Mouse (Mus musculus): Measurements from ENCODE around the gene Atp5j. TPM values are rescaled to one million over a fixed set of nuclear protein-coding genes. Genes with fewer than 3 reads are reported as not detected.

The Atp5j gene
- polyA plus RNA-seq (2015; fragmentation: Nextera tagmentation; extraction: Ambion mirVana), result 1,184 and 1,284 TPM in 2 replicates

DNA sequence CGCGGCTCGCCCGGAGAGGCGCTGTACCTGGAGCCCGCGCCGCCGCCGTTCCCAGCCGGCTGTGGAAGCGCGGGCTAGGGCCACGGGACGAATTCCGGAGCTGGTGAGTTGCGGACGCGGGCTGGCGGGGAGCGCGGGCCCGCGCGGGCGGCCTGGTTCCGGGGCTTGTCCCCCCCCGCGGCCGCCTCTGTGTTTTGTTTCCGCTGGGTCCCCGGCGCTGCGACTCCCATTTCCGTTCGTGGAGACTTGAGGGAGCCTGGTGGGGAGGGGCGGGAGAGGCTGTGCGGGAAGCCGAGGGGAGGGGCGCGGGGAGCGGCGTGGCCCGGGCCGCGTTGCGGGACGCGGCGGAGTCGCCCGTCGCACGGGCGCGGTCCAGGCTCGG lies at the start of gene Atp5j:
Gene Atp5j, minus strand, starts transcription at position 185 of the 382 bp plus-strand sequence.
- Histone ChIP-seq H3K4me3 (ENCODE audit: low read depth, low read length) (peak within 1 kb of the TSS; percentile 100), H3K4me1 (replicated peaks; ENCODE audit: control insufficient read depth, insufficient read depth, low read length) (peaks cover 6% of the 10 kb centered on the region; the same call in 1 of the 2 replicates), H3K27me3 (replicated peaks; ENCODE audit: control insufficient read depth, insufficient read depth, low read length) (no peaks in the 10 kb centered on the region), H3K27ac (ENCODE audit: low read depth, low read length) (peak within 1 kb of the TSS; percentile 99), H3K36me3 (ENCODE audit: control insufficient read depth, insufficient read depth) (peaks cover 14% of the 10 kb centered on the region), H3K9me3 (ENCODE audit: control insufficient read depth) (no peaks in the 10 kb centered on the region), H3K4me2 (replicated peaks; ENCODE audit: low read depth) (peak within 1 kb of the TSS; percentile 77), H3K9ac (ENCODE audit: low read depth, low read length) (peak within 1 kb of the TSS; percentile 99)
- peak; percentile 24; the same call in 1 of the 2 replicates for ATAC-seq
- WGBS, result under 1% methylated on average over 56 of the region's 57 CpGs
- no peak; the same call in 1 of the 2 replicates for TF ChIP-seq CTCF (IDR thresholded peaks at IDR 0.05; ENCODE audit: low read depth)

DNA sequence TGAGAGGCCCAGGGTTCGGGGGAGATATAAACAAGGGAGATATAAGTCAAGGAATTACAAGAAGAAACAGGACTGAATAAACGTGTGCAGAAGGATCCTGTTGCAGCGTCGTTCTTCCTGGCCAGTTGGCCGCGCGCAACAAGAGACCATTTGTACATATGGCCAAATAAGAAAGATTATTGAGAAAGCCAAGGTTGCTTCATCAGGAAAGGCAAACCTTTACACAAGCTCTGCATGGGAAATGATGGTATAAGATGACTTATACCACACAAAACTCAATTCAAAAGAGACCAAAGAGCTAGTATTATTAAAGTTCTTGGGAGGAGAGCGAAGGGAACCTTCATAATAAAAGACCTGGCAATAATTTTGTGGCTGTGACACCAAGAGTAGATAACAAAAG lies 49.1 kb upstream of the Atp5j start:
- no peaks in the 10 kb centered on the region for H3K9me3 ChIP-seq (ENCODE audit: control insufficient read depth)
- H3K4me1 ChIP-seq (replicated peaks; ENCODE audit: control insufficient read depth, insufficient read depth, low read length), result no peaks in the 10 kb centered on the region
- H3K27me3 ChIP-seq (replicated peaks; ENCODE audit: control insufficient read depth, insufficient read depth, low read length), result no peaks in the 10 kb centered on the region
- no peak overlapping the region for H3K4me2 ChIP-seq (replicated peaks; ENCODE audit: low read depth)
- TF ChIP-seq CTCF (IDR thresholded peaks at IDR 0.05; ENCODE audit: low read depth), result no peak
- no peak overlapping the region for H3K27ac ChIP-seq (ENCODE audit: low read depth, low read length)
- no peak for ATAC-seq
- no peak overlapping the region for H3K9ac ChIP-seq (ENCODE audit: low read depth, low read length)
- no peak overlapping the region for H3K4me3 ChIP-seq (ENCODE audit: low read depth, low read length)
- no peaks in the 10 kb centered on the region for H3K36me3 ChIP-seq (ENCODE audit: control insufficient read depth, insufficient read depth)
- WGBS, result 80% methylated on average over 8 of the region's 8 CpGs

GRCm38 (mm10) chr16:84881754-84882321 lies 46.4 kb upstream of the Atp5j start:
- no peak for ATAC-seq
- no peaks in the 10 kb centered on the region for H3K4me1 ChIP-seq (replicated peaks; ENCODE audit: control insufficient read depth, insufficient read depth, low read length)
- no peaks in the 10 kb centered on the region for H3K36me3 ChIP-seq (ENCODE audit: control insufficient read depth, insufficient read depth)
- no peak overlapping the region for H3K9ac ChIP-seq (ENCODE audit: low read depth, low read length)
- no peaks in the 10 kb centered on the region for H3K27me3 ChIP-seq (replicated peaks; ENCODE audit: control insufficient read depth, insufficient read depth, low read length)
- H3K4me2 ChIP-seq (replicated peaks; ENCODE audit: low read depth), result no peak overlapping the region
- H3K9me3 ChIP-seq (ENCODE audit: control insufficient read depth), result no peaks in the 10 kb centered on the region
- no peak overlapping the region for H3K4me3 ChIP-seq (ENCODE audit: low read depth, low read length)
- no peak overlapping the region for H3K27ac ChIP-seq (ENCODE audit: low read depth, low read length)
- no peak for TF ChIP-seq CTCF (IDR thresholded peaks at IDR 0.05; ENCODE audit: low read depth)
- 89% methylated on average over 7 of the region's 8 CpGs for WGBS

DNA sequence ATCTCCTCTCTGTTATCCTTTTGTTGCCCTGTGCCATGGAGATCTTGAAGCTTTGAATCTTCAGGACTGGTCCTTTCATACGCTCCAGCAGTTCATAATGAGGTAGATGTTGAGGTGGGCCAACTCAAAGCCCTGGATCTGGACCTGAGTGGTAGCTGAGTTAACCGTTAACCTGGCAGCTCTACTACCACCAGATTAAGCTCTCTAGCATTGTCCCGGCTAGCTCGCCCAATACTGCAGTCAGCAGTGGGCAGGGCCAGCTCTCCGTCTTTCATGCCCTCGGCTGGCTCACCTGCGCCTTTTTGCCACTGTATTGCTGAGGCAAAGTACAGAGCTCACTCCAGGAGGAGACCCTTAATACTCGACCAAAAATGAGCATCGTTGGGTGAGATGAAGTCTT lies 45.7 kb upstream of the Atp5j start:
- WGBS, result 79% methylated on average over 9 of the region's 9 CpGs

DNA sequence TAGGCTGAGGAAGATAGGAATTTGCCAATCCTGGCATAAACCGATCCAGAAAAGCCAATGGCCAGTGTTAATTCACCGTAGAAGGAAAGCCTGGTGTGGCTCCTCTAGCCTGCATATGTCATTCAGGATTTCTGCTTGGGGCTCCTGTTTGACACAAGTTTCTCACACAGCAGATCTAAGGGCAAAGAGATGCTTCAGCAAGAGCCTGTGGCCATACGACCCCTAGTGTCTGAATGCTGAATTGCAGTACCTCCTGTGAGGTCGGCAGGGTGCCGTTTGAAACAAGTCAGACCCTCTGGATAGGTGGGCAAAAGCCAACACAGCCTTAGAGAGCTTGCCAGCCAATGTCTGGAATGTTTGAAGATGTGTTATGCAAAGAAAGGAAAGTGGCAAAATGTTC lies 43.7 kb upstream of the Atp5j start:
- 0 out of 2 replicates have a peak, but pooled peaks have one; percentile 19 for ATAC-seq
- Histone ChIP-seq H3K4me1 (replicated peaks; ENCODE audit: control insufficient read depth, insufficient read depth, low read length) (no peaks in the 10 kb centered on the region), H3K27me3 (replicated peaks; ENCODE audit: control insufficient read depth, insufficient read depth, low read length) (no peaks in the 10 kb centered on the region), H3K27ac (ENCODE audit: low read depth, low read length) (no peak overlapping the region), H3K36me3 (ENCODE audit: control insufficient read depth, insufficient read depth) (no peaks in the 10 kb centered on the region), H3K4me2 (replicated peaks; ENCODE audit: low read depth) (no peak overlapping the region), H3K9me3 (ENCODE audit: control insufficient read depth) (no peaks in the 10 kb centered on the region), H3K9ac (ENCODE audit: low read depth, low read length) (no peak overlapping the region), H3K4me3 (ENCODE audit: low read depth, low read length) (no peak overlapping the region)
- TF ChIP-seq CTCF (IDR thresholded peaks at IDR 0.05; ENCODE audit: low read depth), result peak; percentile 90
- WGBS, result 20% methylated on average over 5 of the region's 5 CpGs

More for the DNA sequence above, 45.7 kb upstream of the Atp5j start:
- Histone ChIP-seq H3K36me3 (ENCODE audit: control insufficient read depth, insufficient read depth) (no peaks in the 10 kb centered on the region), H3K9me3 (ENCODE audit: control insufficient read depth) (no peaks in the 10 kb centered on the region), H3K4me1 (replicated peaks; ENCODE audit: control insufficient read depth, insufficient read depth, low read length) (no peaks in the 10 kb centered on the region), H3K4me2 (replicated peaks; ENCODE audit: low read depth) (no peak overlapping the region), H3K4me3 (ENCODE audit: low read depth, low read length) (no peak overlapping the region), H3K27me3 (replicated peaks; ENCODE audit: control insufficient read depth, insufficient read depth, low read length) (no peaks in the 10 kb centered on the region), H3K27ac (ENCODE audit: low read depth, low read length) (no peak overlapping the region), H3K9ac (ENCODE audit: low read depth, low read length) (no peak overlapping the region)
- no peak for TF ChIP-seq CTCF (IDR thresholded peaks at IDR 0.05; ENCODE audit: low read depth)
- no peak for ATAC-seq

- Histone ChIP-seq H3K9me3 (ENCODE audit: control insufficient read depth) (no peaks in the 10 kb centered on the region), H3K27me3 (replicated peaks; ENCODE audit: control insufficient read depth, insufficient read depth, low read length) (no peaks in the 10 kb centered on the region), H3K36me3 (ENCODE audit: control insufficient read depth, insufficient read depth) (no peaks in the 10 kb centered on the region), H3K4me1 (replicated peaks; ENCODE audit: control insufficient read depth, insufficient read depth, low read length) (no peaks in the 10 kb centered on the region), H3K27ac (ENCODE audit: low read depth, low read length) (no peak overlapping the region), H3K4me3 (ENCODE audit: low read depth, low read length) (no peak overlapping the region), H3K4me2 (replicated peaks; ENCODE audit: low read depth) (0 out of 2 replicates have a peak overlapping the region, but pooled peaks have one; percentile 52), H3K9ac (ENCODE audit: low read depth, low read length) (no peak overlapping the region)
- ATAC-seq, result no peak
- TF ChIP-seq CTCF (IDR thresholded peaks at IDR 0.05; ENCODE audit: low read depth), result no peak
- 62% methylated on average over 8 of the region's 8 CpGs for WGBS
These were observed 40.7 kb upstream of the Atp5j start for GRCm38 (mm10) chr16:84876082-84876481.
